Mouse (Mus musculus): ENCODE data around the gene Foxk2. TPM values are rescaled to one million over a fixed set of nuclear protein-coding genes. Genes with fewer than 3 reads are reported as not detected.

The Foxk2 gene
- polyA plus RNA-seq, 1 experiment from 2014 or later: 8.6 TPM

DNA sequence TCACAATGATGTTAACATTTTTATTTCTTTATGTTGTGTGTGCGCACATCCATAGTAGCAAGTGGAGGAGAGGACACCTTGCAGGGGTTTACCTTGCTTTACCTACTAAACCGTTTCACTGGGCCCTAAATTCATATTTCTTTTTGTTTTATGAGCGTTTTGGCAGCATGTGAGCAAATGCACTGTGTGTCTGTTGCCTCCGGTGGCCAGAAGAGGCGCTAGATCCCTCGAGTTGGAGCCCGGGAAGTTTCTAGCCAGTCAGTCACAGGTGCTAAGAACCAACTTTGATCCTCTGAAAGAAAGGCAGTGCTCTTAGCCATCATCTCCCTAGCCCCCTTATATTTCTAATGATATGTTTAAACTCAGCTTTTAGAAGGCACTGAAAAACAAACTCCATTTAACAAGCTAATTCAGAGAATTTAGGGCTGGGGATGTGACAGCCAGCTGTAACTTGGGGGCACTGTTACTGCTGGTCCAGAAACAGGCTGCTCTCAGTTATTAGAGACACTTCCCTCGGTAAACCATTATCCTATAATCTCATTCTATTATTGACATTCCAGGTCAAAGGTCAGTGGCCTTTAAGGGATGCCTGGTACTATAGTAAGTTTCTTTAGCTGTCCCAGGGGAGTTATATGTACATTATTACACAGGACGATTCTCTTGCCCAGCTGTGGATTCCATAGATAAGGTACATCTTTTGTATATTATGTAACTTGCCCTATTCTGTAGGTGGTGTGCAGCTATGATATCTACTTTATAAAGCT lies 24.1 kb upstream of the Foxk2 start:
- H3K27ac ChIP-seq: peak overlapping the region; percentile 99
- ATAC-seq (ENCODE audit: insufficient read depth, low FRiP score, low read depth): no peak
- WGBS: 28% methylated on average over 9 of the region's 9 CpGs
- H3K9me3 ChIP-seq: no peaks in the 10 kb centered on the region
- no peak overlapping the region for H3K9ac ChIP-seq
- peaks cover 9% of the 10 kb centered on the region; the same call in 1 of the 2 replicates for H3K36me3 ChIP-seq
- H3K4me1 ChIP-seq: peaks cover 9% of the 10 kb centered on the region; the same call in 1 of the 2 replicates
- H3K27me3 ChIP-seq (replicated peaks): no peaks in the 10 kb centered on the region
- H3K4me3 ChIP-seq (replicated peaks): no peak overlapping the region
- H3K4me2 ChIP-seq: peak overlapping the region; percentile 42

DNA sequence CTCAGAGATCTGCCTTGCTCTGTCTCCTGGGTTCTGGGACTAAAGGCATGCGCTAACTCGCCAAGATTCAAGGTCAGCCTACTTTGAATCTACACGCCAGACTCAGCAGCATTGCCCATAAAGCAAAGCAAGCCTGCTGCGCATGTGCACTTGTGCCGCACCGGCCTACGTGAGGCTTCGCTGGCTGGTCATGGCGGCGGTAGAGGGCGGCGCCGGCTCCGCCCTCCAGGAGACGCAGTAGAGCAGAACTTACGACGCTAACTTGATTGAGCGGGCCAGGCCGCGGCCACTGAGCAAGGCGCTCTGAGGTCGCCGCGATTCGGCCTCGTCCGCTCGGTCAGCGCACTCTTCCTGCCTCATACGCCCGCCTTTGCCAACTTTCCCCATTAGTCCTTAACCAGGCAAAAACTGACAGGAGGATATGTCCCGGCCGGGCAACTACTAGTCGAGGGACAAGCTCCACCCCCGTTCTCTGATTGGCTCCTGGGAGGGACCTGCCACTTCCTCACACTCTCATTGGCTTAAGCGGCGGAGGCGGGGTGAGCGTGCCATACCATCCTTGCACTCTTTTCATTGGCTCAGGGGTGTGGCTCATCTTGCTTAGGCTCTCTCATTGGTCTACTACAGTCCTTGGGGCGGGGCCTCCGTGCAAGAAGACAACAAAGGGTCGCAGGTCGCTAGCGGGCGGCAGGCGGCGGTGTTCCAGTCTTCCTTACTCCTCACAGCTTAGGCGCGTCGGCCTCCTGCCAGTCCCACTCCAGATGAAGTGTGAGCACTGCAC lies 23.0 kb upstream of the Foxk2 start, which contains the start of gene Narf:
Gene Narf, plus strand, starts transcription at position 690 of the 781 bp plus-strand sequence.
- peak; percentile 98 for ATAC-seq (ENCODE audit: insufficient read depth, low FRiP score, low read depth)

DNA sequence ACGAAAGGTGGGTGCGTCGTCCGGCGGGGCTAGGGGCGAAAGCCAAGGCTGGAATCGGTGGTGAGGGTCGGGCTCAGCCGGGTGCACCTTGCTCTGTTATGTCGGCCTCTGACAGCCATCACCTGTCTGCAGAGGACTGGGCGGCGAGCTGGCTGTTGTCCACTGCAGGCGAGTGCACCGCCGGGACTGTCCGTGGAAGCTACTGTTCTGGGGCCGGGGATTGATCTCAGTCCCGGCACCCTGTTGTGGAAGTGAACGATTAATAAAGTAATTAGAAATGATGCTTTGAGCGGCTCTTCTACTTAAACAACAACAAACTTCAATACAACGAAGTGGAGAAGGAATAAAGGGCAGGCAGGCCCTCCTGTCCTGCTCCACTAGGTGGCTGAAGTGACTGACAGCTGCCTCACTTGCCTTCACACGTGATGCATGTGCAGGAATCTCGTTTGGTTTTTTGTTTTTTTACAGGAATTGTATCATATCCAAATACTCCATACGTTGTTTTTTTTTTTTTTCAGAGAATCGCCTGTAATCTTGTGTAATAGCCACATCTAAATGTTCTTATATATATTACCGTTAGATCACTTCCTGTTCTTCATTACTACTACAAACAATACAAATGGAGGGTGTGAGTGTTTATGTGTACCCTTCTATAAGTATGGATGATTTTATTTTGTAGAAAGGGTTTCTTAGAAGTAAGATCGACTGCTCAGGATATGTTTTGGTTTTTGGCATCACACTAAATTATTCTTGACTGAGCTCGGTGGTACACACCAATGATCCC lies 22.3 kb upstream of the Foxk2 start:
- H3K4me2 ChIP-seq: peak overlapping the region; percentile 55
- peak overlapping the region; percentile 95 for H3K27ac ChIP-seq
- peak overlapping the region; percentile 74 for H3K9ac ChIP-seq
- no peaks in the 10 kb centered on the region for H3K9me3 ChIP-seq
- H3K4me3 ChIP-seq (replicated peaks): peak overlapping the region; percentile 83
- H3K4me1 ChIP-seq: peaks cover 9% of the 10 kb centered on the region; the same call in 1 of the 2 replicates
- peaks cover 15% of the 10 kb centered on the region; the same call in 1 of the 2 replicates for H3K36me3 ChIP-seq
- WGBS: 3% methylated on average over 28 of the region's 28 CpGs
- H3K27me3 ChIP-seq (replicated peaks): no peaks in the 10 kb centered on the region
- peak; percentile 24 for ATAC-seq (ENCODE audit: insufficient read depth, low FRiP score, low read depth)

More for the DNA sequence above, 23.0 kb upstream of the Foxk2 start, which contains the start of gene Narf:
- whole genome bisulfite sequencing: under 1% methylated on average over 50 of the region's 50 CpGs
- peak within 1 kb of the TSS; percentile 55 for H3K4me2 ChIP-seq
- no peaks in the 10 kb centered on the region for H3K27me3 ChIP-seq (replicated peaks)
- peak within 1 kb of the TSS; percentile 99 for H3K27ac ChIP-seq
- peak within 1 kb of the TSS; percentile 74 for H3K9ac ChIP-seq
- H3K9me3 ChIP-seq: no peaks in the 10 kb centered on the region
- H3K4me3 ChIP-seq (replicated peaks): peak within 1 kb of the TSS; percentile 83
- peaks cover 9% of the 10 kb centered on the region; the same call in 1 of the 2 replicates for H3K4me1 ChIP-seq
- peaks cover 9% of the 10 kb centered on the region; the same call in 1 of the 2 replicates for H3K36me3 ChIP-seq

GRCm38 (mm10) chr11:121239669-121240068 lies 20.1 kb upstream of the Foxk2 start:
- H3K4me2 ChIP-seq: no peak overlapping the region
- H3K9ac ChIP-seq: no peak overlapping the region
- H3K27me3 ChIP-seq (replicated peaks): no peaks in the 10 kb centered on the region
- H3K36me3 ChIP-seq: peaks cover 27% of the 10 kb centered on the region
- no peak for ATAC-seq (ENCODE audit: insufficient read depth, low FRiP score, low read depth)
- WGBS: 84% methylated on average over 2 of the region's 2 CpGs
- no peaks in the 10 kb centered on the region for H3K9me3 ChIP-seq
- H3K4me1 ChIP-seq: peaks cover 9% of the 10 kb centered on the region; the same call in 1 of the 2 replicates
- no peak overlapping the region for H3K27ac ChIP-seq
- H3K4me3 ChIP-seq (replicated peaks): no peak overlapping the region

DNA sequence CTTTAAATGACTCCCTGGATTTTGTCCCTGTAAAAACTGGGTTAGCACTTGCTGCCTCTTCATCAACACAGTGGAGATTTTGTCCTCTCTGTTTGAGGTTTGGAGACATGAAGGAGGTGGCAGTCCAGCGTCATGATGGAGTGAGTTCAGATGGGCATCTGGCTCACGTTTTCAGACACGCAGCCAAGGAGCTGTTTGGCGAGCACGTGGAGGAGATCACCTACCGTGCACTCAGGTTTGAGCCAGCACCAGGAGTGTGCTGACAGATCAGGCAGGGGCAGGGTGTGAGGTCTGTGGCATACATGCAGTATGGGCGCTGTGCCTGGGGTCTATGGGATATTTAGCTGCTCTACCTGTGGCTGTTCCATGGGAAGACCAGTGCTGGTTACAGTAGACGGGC lies 9.6 kb upstream of the Foxk2 start:
- Histone ChIP-seq H3K4me2 (no peak overlapping the region), H3K4me1 (no peaks in the 10 kb centered on the region), H3K27me3 (replicated peaks) (no peaks in the 10 kb centered on the region), H3K9me3 (no peaks in the 10 kb centered on the region), H3K27ac (no peak overlapping the region), H3K4me3 (replicated peaks) (no peak overlapping the region), H3K36me3 (peaks cover 69% of the 10 kb centered on the region), H3K9ac (no peak overlapping the region)
- no peak for ATAC-seq (ENCODE audit: insufficient read depth, low FRiP score, low read depth)
- WGBS: 88% methylated on average over 8 of the region's 8 CpGs

- peak; percentile 1; the same call in 1 of the 2 replicates for ATAC-seq (ENCODE audit: insufficient read depth, low FRiP score, low read depth)
- Histone ChIP-seq H3K27ac (peak overlapping the region; percentile 79), H3K9me3 (no peaks in the 10 kb centered on the region), H3K27me3 (replicated peaks) (no peaks in the 10 kb centered on the region), H3K4me3 (replicated peaks) (peak overlapping the region; percentile 97), H3K9ac (peak overlapping the region; percentile 97), H3K36me3 (peaks cover 19% of the 10 kb centered on the region), H3K4me1 (peaks cover 3% of the 10 kb centered on the region; the same call in 1 of the 2 replicates), H3K4me2 (peak overlapping the region; percentile 80)
- WGBS: under 1% methylated on average over 56 of the region's 60 CpGs
These were observed 569 bp downstream of the Foxk2 start for GRCm38 (mm10) chr11:121260211-121260906.

DNA sequence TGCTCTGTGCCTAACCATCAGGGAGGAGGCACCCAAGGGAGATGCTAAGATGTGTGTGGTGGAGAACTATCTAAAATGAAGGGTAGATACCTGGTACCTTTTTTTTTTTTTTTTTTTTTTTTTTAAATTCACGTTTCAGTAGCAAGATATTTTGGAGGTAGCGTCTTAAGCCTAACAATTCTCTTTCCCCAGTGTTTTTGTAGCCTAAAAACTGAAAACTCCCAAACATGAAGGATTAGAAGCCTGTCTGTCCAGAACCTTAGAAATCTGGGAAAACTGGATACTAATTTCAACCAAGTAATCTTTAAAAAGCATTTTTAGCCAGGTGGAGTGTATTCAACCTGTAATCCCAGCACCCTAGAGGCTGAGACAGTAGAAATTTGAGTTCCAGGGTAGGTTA lies 1.3 kb downstream of the Foxk2 start:
- 43% methylated on average over 2 of the region's 2 CpGs for WGBS
- no peak for ATAC-seq (ENCODE audit: insufficient read depth, low FRiP score, low read depth)
- H3K4me2 ChIP-seq: peak overlapping the region; percentile 80

DNA sequence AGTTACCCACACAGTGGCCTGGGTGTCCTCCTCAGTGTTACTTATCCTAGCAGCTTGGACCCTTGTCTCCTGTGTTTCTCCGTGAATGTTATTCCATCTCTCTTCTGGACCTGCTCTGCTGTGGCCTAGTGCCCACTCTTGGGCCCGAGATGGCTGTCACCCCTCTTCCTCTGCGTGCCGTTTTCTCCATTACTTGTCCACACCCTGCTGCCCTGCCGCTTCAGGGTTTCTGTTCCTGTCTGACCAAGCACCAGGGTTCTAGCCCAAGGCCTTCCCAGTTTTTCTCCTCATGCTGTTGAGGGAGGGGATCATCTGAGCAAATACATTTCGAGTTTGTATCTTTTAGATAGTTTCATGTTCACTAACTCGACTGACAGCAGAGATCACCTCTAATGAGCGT lies 17.7 kb downstream of the Foxk2 start:
- Histone ChIP-seq H3K27ac (no peak overlapping the region), H3K4me1 (no peaks in the 10 kb centered on the region), H3K36me3 (no peaks in the 10 kb centered on the region), H3K27me3 (replicated peaks) (no peaks in the 10 kb centered on the region), H3K4me2 (no peak overlapping the region), H3K9ac (no peak overlapping the region), H3K9me3 (no peaks in the 10 kb centered on the region), H3K4me3 (replicated peaks) (no peak overlapping the region)
- no peak for ATAC-seq (ENCODE audit: insufficient read depth, low FRiP score, low read depth)
- WGBS: 85% methylated on average over 8 of the region's 8 CpGs

More for the DNA sequence above, 1.3 kb downstream of the Foxk2 start:
- Histone ChIP-seq H3K9me3 (no peaks in the 10 kb centered on the region), H3K4me1 (peaks cover 3% of the 10 kb centered on the region; the same call in 1 of the 2 replicates), H3K9ac (peak overlapping the region; percentile 97; the same call in 1 of the 2 replicates), H3K27me3 (replicated peaks) (no peaks in the 10 kb centered on the region), H3K36me3 (peaks cover 15% of the 10 kb centered on the region; the same call in 1 of the 2 replicates), H3K4me3 (replicated peaks) (peak overlapping the region; percentile 97), H3K27ac (no peak overlapping the region)

DNA sequence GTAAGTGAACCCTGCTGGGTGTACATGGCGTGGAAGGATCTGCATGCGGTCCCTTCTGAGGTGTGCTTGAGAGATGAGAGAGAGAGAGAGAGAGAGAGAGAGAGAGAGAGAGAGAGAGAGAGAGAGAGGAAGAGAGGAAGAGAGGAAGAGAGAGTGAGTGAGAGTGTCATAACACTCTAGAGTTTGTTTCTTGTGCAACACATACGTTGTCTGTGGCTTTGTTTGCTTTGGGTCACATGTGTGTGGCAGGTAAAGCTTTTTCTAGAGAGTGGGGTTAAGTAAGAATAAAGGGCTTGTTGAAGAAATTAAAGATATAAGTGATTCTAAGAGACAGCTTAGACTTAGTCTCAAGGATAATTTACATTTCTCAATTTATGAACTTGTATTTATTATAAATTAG lies 18.2 kb downstream of the Foxk2 start:
- H3K27ac ChIP-seq: no peak overlapping the region
- no peaks in the 10 kb centered on the region for H3K36me3 ChIP-seq
- H3K9me3 ChIP-seq: no peaks in the 10 kb centered on the region
- no peaks in the 10 kb centered on the region for H3K27me3 ChIP-seq (replicated peaks)
- WGBS: 75% methylated on average over 3 of the region's 3 CpGs
- H3K4me3 ChIP-seq (replicated peaks): no peak overlapping the region
- H3K4me1 ChIP-seq: no peaks in the 10 kb centered on the region
- no peak overlapping the region for H3K4me2 ChIP-seq
- no peak overlapping the region for H3K9ac ChIP-seq
- ATAC-seq (ENCODE audit: insufficient read depth, low FRiP score, low read depth): no peak

- peak; percentile 61 for ATAC-seq (ENCODE audit: insufficient read depth, low FRiP score, low read depth)
- Histone ChIP-seq H3K27me3 (replicated peaks) (no peaks in the 10 kb centered on the region), H3K27ac (peak overlapping the region; percentile 48), H3K4me3 (replicated peaks) (no peak overlapping the region), H3K9ac (no peak overlapping the region), H3K36me3 (peaks cover 15% of the 10 kb centered on the region), H3K4me2 (no peak overlapping the region), H3K9me3 (no peaks in the 10 kb centered on the region), H3K4me1 (no peaks in the 10 kb centered on the region)
- 69% methylated on average over 6 of the region's 6 CpGs for WGBS
These were observed 23.1 kb downstream of the Foxk2 start for GRCm38 (mm10) chr11:121282911-121283310.

GRCm38 (mm10) chr11:121289859-121290258 lies 30.1 kb downstream of the Foxk2 start:
- Histone ChIP-seq H3K4me1 (no peaks in the 10 kb centered on the region), H3K9me3 (no peaks in the 10 kb centered on the region), H3K9ac (no peak overlapping the region), H3K36me3 (peaks cover 44% of the 10 kb centered on the region), H3K27ac (no peak overlapping the region), H3K27me3 (replicated peaks) (no peaks in the 10 kb centered on the region), H3K4me2 (no peak overlapping the region), H3K4me3 (replicated peaks) (no peak overlapping the region)
- ATAC-seq (ENCODE audit: insufficient read depth, low FRiP score, low read depth): no peak
- 93% methylated on average over 3 of the region's 3 CpGs for WGBS
